Mouse (Mus musculus): ENCODE data around the gene Thsd7a. TPM values are rescaled to one million over a fixed set of nuclear protein-coding genes. Genes with fewer than 3 reads are reported as not detected.

Gene Thsd7a
- total and polyA plus RNA-seq, 2 experiments, result 0.13 to 0.37 TPM

GRCm38 (mm10) chr6:12348667-12349066, 400.5 kb downstream of the Thsd7a start:
- no peak for DNase-seq (ENCODE audit: extremely low read depth, low read depth, low spot score)
- Histone ChIP-seq H3K36me3 (ENCODE audit: control insufficient read depth, insufficient read depth, low read length) (no peaks in the 10 kb centered on the region), H3K4me3 (ENCODE audit: insufficient read depth, low read depth, low read length) (no peak overlapping the region), H3K27me3 (ENCODE audit: control insufficient read depth, insufficient read depth, low read length) (no peaks in the 10 kb centered on the region), H3K79me2 (ENCODE audit: control insufficient read depth, insufficient read depth, low read length) (no peaks in the 10 kb centered on the region), H3K27ac (replicated peaks; ENCODE audit: insufficient read depth, low read depth, low read length) (no peak overlapping the region), H3K9ac (ENCODE audit: low read depth, low read length) (no peak overlapping the region), H3K4me1 (ENCODE audit: control insufficient read depth, insufficient read depth, low read length) (no peaks in the 10 kb centered on the region)
- no peak for TF ChIP-seq CTCF (IDR thresholded peaks at IDR 0.05; ENCODE audit: low read depth, low read length)
- TF ChIP-seq POLR2A (IDR thresholded peaks at IDR 0.05; ENCODE audit: extremely low read depth, insufficient read depth, low read length), result no peak

GRCm38 (mm10) chr6:12336590-12337584, 412.3 kb downstream of the Thsd7a start:
- DNase-seq (ENCODE audit: extremely low read depth, low read depth, low spot score), result no peak
- no peak overlapping the region for H3K27ac ChIP-seq (replicated peaks; ENCODE audit: insufficient read depth, low read depth, low read length)
- no peaks in the 10 kb centered on the region for H3K27me3 ChIP-seq (ENCODE audit: control insufficient read depth, insufficient read depth, low read length)
- H3K79me2 ChIP-seq (ENCODE audit: control insufficient read depth, insufficient read depth, low read length), result no peaks in the 10 kb centered on the region
- H3K36me3 ChIP-seq (ENCODE audit: control insufficient read depth, insufficient read depth, low read length), result no peaks in the 10 kb centered on the region
- H3K4me1 ChIP-seq (ENCODE audit: control insufficient read depth, insufficient read depth, low read length), result no peaks in the 10 kb centered on the region
- TF ChIP-seq POLR2A (IDR thresholded peaks at IDR 0.05; ENCODE audit: extremely low read depth, insufficient read depth, low read length) (no peak), CTCF (IDR thresholded peaks at IDR 0.05; ENCODE audit: low read depth, low read length) (no peak)
- no peak overlapping the region for H3K4me3 ChIP-seq (ENCODE audit: insufficient read depth, low read depth, low read length)
- 83% methylated on average over 14 of the region's 14 CpGs for WGBS
- H3K9ac ChIP-seq (ENCODE audit: low read depth, low read length), result no peak overlapping the region

GRCm38 (mm10) chr6:12315070-12315909, 433.9 kb downstream of the Thsd7a start:
- H3K27ac ChIP-seq (replicated peaks; ENCODE audit: insufficient read depth, low read depth, low read length), result no peak overlapping the region
- peak; percentile 14 for DNase-seq (ENCODE audit: extremely low read depth, low read depth, low spot score)
- H3K9ac ChIP-seq (ENCODE audit: low read depth, low read length), result no peak overlapping the region
- TF ChIP-seq POLR2A (IDR thresholded peaks at IDR 0.05; ENCODE audit: extremely low read depth, insufficient read depth, low read length) (no peak), CTCF (IDR thresholded peaks at IDR 0.05; ENCODE audit: low read depth, low read length) (0 out of 2 replicates have a peak, but pooled peaks have one; percentile 6)
- H3K4me3 ChIP-seq (ENCODE audit: insufficient read depth, low read depth, low read length), result no peak overlapping the region
- H3K36me3 ChIP-seq (ENCODE audit: control insufficient read depth, insufficient read depth, low read length), result no peaks in the 10 kb centered on the region
- no peaks in the 10 kb centered on the region for H3K27me3 ChIP-seq (ENCODE audit: control insufficient read depth, insufficient read depth, low read length)
- no peaks in the 10 kb centered on the region for H3K79me2 ChIP-seq (ENCODE audit: control insufficient read depth, insufficient read depth, low read length)
- 54% methylated on average over 7 of the region's 7 CpGs for WGBS
- no peaks in the 10 kb centered on the region for H3K4me1 ChIP-seq (ENCODE audit: control insufficient read depth, insufficient read depth, low read length)

- H3K27ac ChIP-seq (replicated peaks; ENCODE audit: insufficient read depth, low read depth, low read length), result no peak overlapping the region
- H3K36me3 ChIP-seq (ENCODE audit: control insufficient read depth, insufficient read depth, low read length), result no peaks in the 10 kb centered on the region
- H3K4me1 ChIP-seq (ENCODE audit: control insufficient read depth, insufficient read depth, low read length), result no peaks in the 10 kb centered on the region
- H3K9ac ChIP-seq (ENCODE audit: low read depth, low read length), result no peak overlapping the region
- no peaks in the 10 kb centered on the region for H3K79me2 ChIP-seq (ENCODE audit: control insufficient read depth, insufficient read depth, low read length)
- no peaks in the 10 kb centered on the region for H3K27me3 ChIP-seq (ENCODE audit: control insufficient read depth, insufficient read depth, low read length)
- DNase-seq (ENCODE audit: extremely low read depth, low read depth, low spot score), result no peak
- WGBS, result 89% methylated on average over 2 of the region's 2 CpGs
- TF ChIP-seq CTCF (IDR thresholded peaks at IDR 0.05; ENCODE audit: low read depth, low read length) (no peak), POLR2A (IDR thresholded peaks at IDR 0.05; ENCODE audit: extremely low read depth, insufficient read depth, low read length) (no peak)
- H3K4me3 ChIP-seq (ENCODE audit: insufficient read depth, low read depth, low read length), result no peak overlapping the region
Observed at GRCm38 (mm10) chr6:12307502-12307901, 441.7 kb downstream of the Thsd7a start.

GRCm38 (mm10) chr6:12262641-12263400, 486.4 kb downstream of the Thsd7a start:
- Histone ChIP-seq H3K9ac (ENCODE audit: low read depth, low read length) (no peak overlapping the region), H3K4me1 (ENCODE audit: control insufficient read depth, insufficient read depth, low read length) (no peaks in the 10 kb centered on the region), H3K4me3 (ENCODE audit: insufficient read depth, low read depth, low read length) (no peak overlapping the region), H3K36me3 (ENCODE audit: control insufficient read depth, insufficient read depth, low read length) (no peaks in the 10 kb centered on the region), H3K27me3 (ENCODE audit: control insufficient read depth, insufficient read depth, low read length) (no peaks in the 10 kb centered on the region; the same call in 1 of the 2 replicates), H3K27ac (replicated peaks; ENCODE audit: insufficient read depth, low read depth, low read length) (no peak overlapping the region), H3K79me2 (ENCODE audit: control insufficient read depth, insufficient read depth, low read length) (no peaks in the 10 kb centered on the region)
- no peak for DNase-seq (ENCODE audit: extremely low read depth, low read depth, low spot score)
- WGBS, result 73% methylated on average over 15 of the region's 15 CpGs
- TF ChIP-seq CTCF (IDR thresholded peaks at IDR 0.05; ENCODE audit: low read depth, low read length) (no peak), POLR2A (IDR thresholded peaks at IDR 0.05; ENCODE audit: extremely low read depth, insufficient read depth, low read length) (no peak)
